Comparison of ENCODE assay signal across 17 mouse cellular contexts in the genomic region with DNA sequence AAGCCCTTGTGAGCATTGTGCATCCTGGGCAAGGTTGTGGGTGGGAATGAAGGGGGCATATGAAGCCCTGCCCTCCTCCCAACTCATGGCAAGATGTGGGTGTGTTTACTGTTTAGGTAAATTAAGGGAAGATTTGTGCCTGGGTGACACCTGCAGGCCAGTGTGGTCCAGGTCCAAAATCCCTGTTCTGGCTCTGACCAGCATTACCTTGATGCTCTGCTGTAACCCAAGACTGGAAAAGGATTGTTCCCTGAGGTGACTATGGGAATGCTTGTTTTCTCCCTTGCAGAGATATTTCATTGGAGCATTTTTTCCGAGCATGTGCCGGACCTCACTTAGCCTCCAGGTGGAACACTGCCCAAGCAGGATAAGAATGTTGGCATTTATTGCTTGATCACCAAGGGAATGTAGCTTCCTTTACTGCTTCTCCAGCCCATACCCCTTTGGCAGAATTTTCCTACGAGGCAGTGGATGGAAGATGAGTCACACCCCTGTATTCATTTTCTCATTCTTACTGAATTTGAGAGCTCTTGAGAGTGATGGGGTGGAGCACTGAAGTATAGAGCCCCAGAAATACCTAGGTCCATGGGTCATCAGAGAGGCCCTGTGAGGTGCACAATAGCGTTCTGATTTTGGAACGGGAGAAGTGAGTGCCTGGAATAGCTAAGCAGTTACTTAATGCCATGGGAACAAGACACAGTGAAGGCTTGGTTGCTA.
DNase-seq lines count a peak whose midpoint lies in the region; ATAC-seq and TF ChIP-seq lines count a peak whose summit lies in the region.
"Had no signal": no experiment of that assay in that cellular context is flagged by ENCODE, and none has a peak within 500 bp of the region (broad histone marks: within the 10 kb centered on the region; RNA-seq: fewer than 3 reads in every experiment).

No protein-coding gene starts in this region.

- H3K27me3 ChIP-seq in liver, postnatal 0 days (ENCODE audit: insufficient read depth, low read length): no peaks in the 10 kb centered on the region
- H3K27me3 ChIP-seq in lung, postnatal 0 days (replicated peaks; ENCODE audit: insufficient read depth, low read length): no peaks in the 10 kb centered on the region
- H3K27me3 ChIP-seq: embryonic facial prominence, embryonic 12.5 days; forebrain, embryonic 13.5 days had no signal

- no peaks in the 10 kb centered on the region for H3K36me3 ChIP-seq in liver, postnatal 0 days (replicated peaks; ENCODE audit: insufficient read depth, low read length)
- H3K36me3 ChIP-seq in lung, postnatal 0 days (ENCODE audit: insufficient read depth, low read length): no peaks in the 10 kb centered on the region
- H3K36me3 ChIP-seq: embryonic facial prominence, embryonic 12.5 days; G1E had no signal

- no peak for TF ChIP-seq EP300 in liver, postnatal 0 days (IDR thresholded peaks at IDR 0.05; ENCODE audit: low read depth)
- TF ChIP-seq EP300 in lung, postnatal 0 days (IDR thresholded peaks at IDR 0.05): peak; percentile 81

- H3K4me2 ChIP-seq in liver, postnatal 0 days (ENCODE audit: low read depth, low read length): no peak overlapping the region
- H3K4me2 ChIP-seq in lung, postnatal 0 days (replicated peaks; ENCODE audit: low read depth, low read length): no peak overlapping the region
- H3K4me2 ChIP-seq: embryonic facial prominence, embryonic 12.5 days; forebrain, embryonic 13.5 days had no signal

- H3K9me3 ChIP-seq in liver, postnatal 0 days (ENCODE audit: low read length): no peaks in the 10 kb centered on the region
- no peaks in the 10 kb centered on the region for H3K9me3 ChIP-seq in lung, postnatal 0 days (ENCODE audit: low read length)
- H3K9me3 ChIP-seq: embryonic facial prominence, embryonic 12.5 days; forebrain, embryonic 13.5 days had no signal

- H3K9ac ChIP-seq in liver, postnatal 0 days (replicated peaks): no peak overlapping the region
- H3K9ac ChIP-seq in lung, postnatal 0 days (replicated peaks; ENCODE audit: low read depth): no peak overlapping the region
- H3K9ac ChIP-seq: embryonic facial prominence, embryonic 12.5 days; forebrain, embryonic 13.5 days had no signal

- H3K4me1 ChIP-seq in liver, postnatal 0 days (ENCODE audit: insufficient read depth): no peaks in the 10 kb centered on the region
- H3K4me1 ChIP-seq in lung, postnatal 0 days (ENCODE audit: insufficient read depth, low read depth, low read length): peaks cover 3% of the 10 kb centered on the region; the same call in 1 of the 2 replicates
- H3K4me1 ChIP-seq: forebrain, embryonic 13.5 days had no signal

- intact Hi-C loops in gastrocnemius, adult 2 months (cut with DNase I): no loop called here
- intact Hi-C loops in gastrocnemius, postnatal 36 days (cut with DNase I): no loop called here

- no peak for ATAC-seq in liver, postnatal 0 days
- ATAC-seq in lung, postnatal 0 days: peak; percentile 91
- ATAC-seq: forebrain, embryonic 13.5 days; inflammation-experienced regulatory T-cells, adult 6 months had no signal

- no peak overlapping the region for H3K4me3 ChIP-seq in gastrocnemius, adult 2 months
- H3K4me3 ChIP-seq in liver, postnatal 0 days (ENCODE audit: low read depth, low read length): no peak overlapping the region
- H3K4me3 ChIP-seq in lung, postnatal 0 days (ENCODE audit: low read depth, low read length): no peak overlapping the region
- H3K4me3 ChIP-seq: embryonic facial prominence, embryonic 12.5 days; forebrain, embryonic 13.5 days had no signal

- peak overlapping the region; percentile 25 for H3K27ac ChIP-seq in gastrocnemius, adult 2 months
- no peak overlapping the region for H3K27ac ChIP-seq in liver, postnatal 0 days (ENCODE audit: low read depth)
- H3K27ac ChIP-seq in lung, postnatal 0 days (ENCODE audit: low read length): no peak overlapping the region
- H3K27ac ChIP-seq: embryonic facial prominence, embryonic 12.5 days; forebrain, embryonic 13.5 days had no signal

- DNase-seq in gastrocnemius, adult 2 months: no peak
- DNase-seq in gastrocnemius, postnatal 36 days: no peak
- DNase-seq in liver, postnatal 0 days: no peak
- no peak for DNase-seq in liver
- DNase-seq in cerebellum, adult 18-20 months: peak; percentile 49 to 50
- DNase-seq in lung, postnatal 0 days (ENCODE audit: low spot score): peak; percentile 80
- no peak for DNase-seq in spleen, postnatal 36 days (ENCODE audit: low spot score in 2 of 2)
- no peak for DNase-seq in spleen, postnatal 14 days (ENCODE audit: low spot score in 2 of 2)
- DNase-seq: B cell, adult 2 months; gastrocnemius, postnatal 14 days; heart, postnatal 14 days; left cerebral cortex, postnatal 4 days; right cerebral cortex, postnatal 14 days had no signal

- 76% methylated on average over 5 of the region's 5 CpGs for WGBS in liver, postnatal 0 days (ENCODE audit: insufficient replicate concordance)
- WGBS in lung, postnatal 0 days: 57% methylated on average over 5 of the region's 5 CpGs

- TF ChIP-seq CTCF in gastrocnemius, adult 2 months (IDR thresholded peaks at IDR 0.05): no peak
- TF ChIP-seq CTCF in liver, postnatal 0 days (IDR thresholded peaks at IDR 0.05; ENCODE audit: low read depth): peak; percentile 27; the same call in 1 of the 2 replicates
- TF ChIP-seq CTCF in lung, postnatal 0 days (IDR thresholded peaks at IDR 0.05): peak; percentile 27

Comparison
In these comparisons a context has a peak if more than half of its experiments do, and no peak if none do; other contexts are left out.
1. DNase-seq: peak in cerebellum, adult 18-20 months (2 of 2) and lung, postnatal 0 days (single experiment); none in gastrocnemius, adult 2 months (single experiment), gastrocnemius, postnatal 36 days (0 of 2), liver, postnatal 0 days (single experiment), liver (single experiment), spleen, postnatal 36 days (0 of 2) and spleen, postnatal 14 days (0 of 2).